ENCODE assay signal across 8 mouse cellular contexts in the genomic region with DNA sequence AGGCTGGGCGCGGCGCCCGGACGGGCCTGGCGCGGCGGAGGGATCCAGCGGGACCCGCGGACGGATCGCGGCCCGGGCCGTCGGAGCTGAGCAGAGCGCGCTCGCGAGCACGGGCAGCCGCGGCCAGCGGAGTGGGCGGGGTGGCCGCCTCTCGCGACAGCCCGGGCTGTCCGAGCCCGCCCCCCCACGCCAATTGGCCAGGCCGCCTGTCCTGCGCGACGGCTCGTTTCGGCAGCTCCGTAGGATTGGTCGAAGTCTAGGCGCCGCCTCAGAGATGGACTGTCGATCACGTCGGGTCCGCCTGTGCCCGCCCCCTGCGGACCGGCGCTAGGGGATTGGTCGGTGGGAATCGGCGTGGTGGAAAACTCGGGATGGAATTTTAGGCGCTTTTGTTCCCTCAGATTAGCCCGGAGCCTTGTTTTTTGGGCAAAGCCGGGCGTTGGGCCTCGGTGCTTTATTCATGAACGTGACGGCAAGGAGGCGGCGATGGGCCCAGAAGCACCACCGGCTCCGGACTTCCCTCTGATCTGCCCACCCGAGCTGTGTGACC. TPM values are rescaled to one million over a fixed set of nuclear protein-coding genes. Genes with fewer than 3 reads are reported as not detected.
DNase-seq lines count a peak whose midpoint lies in the region; ATAC-seq lines count a peak whose summit lies in the region.

A gene (minus strand): TSS at position 128 of the 550 bp plus-strand sequence.

- peak; percentile 42 to 49 for DNase-seq in thymus, adult 18-20 months
- DNase-seq in thymus, postnatal 10 days (ENCODE audit: low spot score in 2 of 2) = no peak
- DNase-seq in heart, adult 9 months (ENCODE audit: low spot score in 2 of 2) = peak; percentile 98
- peak; percentile 99 for DNase-seq in midbrain, embryonic 14.5 days
- peak; percentile 7 for DNase-seq in splenic B cell, adult 2 months (ENCODE audit: low read depth, low spot score)

- WGBS in embryonic facial prominence, embryonic 15.5 days = under 1% methylated on average over 48 of the region's 67 CpGs
- WGBS in kidney, embryonic 14.5 days = under 1% methylated on average over 51 of the region's 67 CpGs
- WGBS in limb, embryonic 13.5 days = under 1% methylated on average over 58 of the region's 67 CpGs
- WGBS in midbrain, embryonic 14.5 days = under 1% methylated on average over 67 of the region's 67 CpGs

- peak within 1 kb of the TSS; percentile 92 for H3K27ac ChIP-seq in embryonic facial prominence, embryonic 15.5 days (replicated peaks)
- H3K27ac ChIP-seq in kidney, embryonic 14.5 days (ENCODE audit: low read depth, low read length) = peak within 1 kb of the TSS; percentile 92
- H3K27ac ChIP-seq in limb, embryonic 13.5 days = peak within 1 kb of the TSS; percentile 95
- peak within 1 kb of the TSS; percentile 100 for H3K27ac ChIP-seq in midbrain, embryonic 14.5 days (replicated peaks; ENCODE audit: low read depth, low read length)

- H3K4me1 ChIP-seq in embryonic facial prominence, embryonic 15.5 days = peaks cover 47% of the 10 kb centered on the region
- peaks cover 35% of the 10 kb centered on the region for H3K4me1 ChIP-seq in kidney, embryonic 14.5 days (ENCODE audit: control insufficient read depth, insufficient read depth, low read length)
- H3K4me1 ChIP-seq in limb, embryonic 13.5 days = peaks cover 46% of the 10 kb centered on the region
- H3K4me1 ChIP-seq in midbrain, embryonic 14.5 days (ENCODE audit: control insufficient read depth, insufficient read depth, low read length) = peaks cover 48% of the 10 kb centered on the region

- H3K4me3 ChIP-seq in embryonic facial prominence, embryonic 15.5 days (replicated peaks) = peak within 1 kb of the TSS; percentile 79
- H3K4me3 ChIP-seq in kidney, embryonic 14.5 days (ENCODE audit: low read length) = peak within 1 kb of the TSS; percentile 61
- peak within 1 kb of the TSS; percentile 84 for H3K4me3 ChIP-seq in limb, embryonic 13.5 days
- peak within 1 kb of the TSS; percentile 86 for H3K4me3 ChIP-seq in midbrain, embryonic 14.5 days (replicated peaks; ENCODE audit: low read depth, low read length)

- H3K9me3 ChIP-seq in embryonic facial prominence, embryonic 15.5 days (replicated peaks) = no peaks in the 10 kb centered on the region
- no peaks in the 10 kb centered on the region for H3K9me3 ChIP-seq in kidney, embryonic 14.5 days (ENCODE audit: control insufficient read depth, low read length)
- no peaks in the 10 kb centered on the region for H3K9me3 ChIP-seq in limb, embryonic 13.5 days
- no peaks in the 10 kb centered on the region for H3K9me3 ChIP-seq in midbrain, embryonic 14.5 days (ENCODE audit: control insufficient read depth, low read length)

- ATAC-seq in embryonic facial prominence, embryonic 15.5 days (ENCODE audit: insufficient number of reproducible peaks, low FRiP score, low TSS enrichment, low read depth) = peak; percentile 99
- peak; percentile 99 for ATAC-seq in kidney, embryonic 14.5 days (ENCODE audit: low FRiP score, low TSS enrichment)
- peak; percentile 98 for ATAC-seq in limb, embryonic 13.5 days (ENCODE audit: low FRiP score, low read depth)
- peak; percentile 98 for ATAC-seq in midbrain, embryonic 14.5 days (ENCODE audit: low FRiP score, low TSS enrichment)

- H3K36me3 ChIP-seq in embryonic facial prominence, embryonic 15.5 days = no peaks in the 10 kb centered on the region
- H3K36me3 ChIP-seq in kidney, embryonic 14.5 days (ENCODE audit: control insufficient read depth, insufficient read depth, low read length) = peaks cover 5% of the 10 kb centered on the region; the same call in 1 of the 2 replicates
- H3K36me3 ChIP-seq in limb, embryonic 13.5 days = peaks cover 12% of the 10 kb centered on the region; the same call in 1 of the 2 replicates
- no peaks in the 10 kb centered on the region for H3K36me3 ChIP-seq in midbrain, embryonic 14.5 days (ENCODE audit: control insufficient read depth, insufficient read depth, low read length)
- H3K36me3 ChIP-seq in splenic B cell, adult 2 months (ENCODE audit: control insufficient read depth, insufficient read depth, low read length, poor library complexity, severe bottlenecking) = no peaks in the 10 kb centered on the region

- no peaks in the 10 kb centered on the region for H3K27me3 ChIP-seq in embryonic facial prominence, embryonic 15.5 days
- H3K27me3 ChIP-seq in kidney, embryonic 14.5 days (ENCODE audit: control insufficient read depth, insufficient read depth, low read length) = no peaks in the 10 kb centered on the region
- H3K27me3 ChIP-seq in limb, embryonic 13.5 days = no peaks in the 10 kb centered on the region
- H3K27me3 ChIP-seq in midbrain, embryonic 14.5 days (ENCODE audit: control insufficient read depth, insufficient read depth, low read length) = no peaks in the 10 kb centered on the region
- no peaks in the 10 kb centered on the region for H3K27me3 ChIP-seq in splenic B cell, adult 2 months (ENCODE audit: control insufficient read depth, insufficient read depth, low read length, poor library complexity, severe bottlenecking)

- H3K4me2 ChIP-seq in embryonic facial prominence, embryonic 15.5 days (replicated peaks) = peak within 1 kb of the TSS; percentile 93
- peak within 1 kb of the TSS; percentile 98 for H3K4me2 ChIP-seq in kidney, embryonic 14.5 days (replicated peaks; ENCODE audit: low read depth, low read length)
- H3K4me2 ChIP-seq in limb, embryonic 13.5 days (replicated peaks) = peak within 1 kb of the TSS; percentile 98
- H3K4me2 ChIP-seq in midbrain, embryonic 14.5 days (ENCODE audit: low read length) = peak within 1 kb of the TSS; percentile 99

- H3K9ac ChIP-seq in embryonic facial prominence, embryonic 15.5 days = peak within 1 kb of the TSS; percentile 87
- H3K9ac ChIP-seq in kidney, embryonic 14.5 days (ENCODE audit: low read depth, low read length) = peak within 1 kb of the TSS; percentile 92
- H3K9ac ChIP-seq in limb, embryonic 13.5 days = peak within 1 kb of the TSS; percentile 90
- peak within 1 kb of the TSS; percentile 94 for H3K9ac ChIP-seq in midbrain, embryonic 14.5 days (replicated peaks; ENCODE audit: low read length)

RNA-seq across cellular contexts. Expression of the gene that starts here (rescaled TPM):
- polyA plus RNA-seq in embryonic facial prominence, embryonic 15.5 days (2015; fragmentation: Nextera tagmentation; extraction: Ambion mirVana) = 15.0 and 16.2 TPM in 2 replicates
- polyA plus RNA-seq in kidney, embryonic 14.5 days (2014; fragmentation: Nextera tagmentation; extraction: Ambion mirVana) = 19.3 and 26.9 TPM in 2 replicates
- 18.4 and 20.1 TPM in 2 replicates for polyA plus RNA-seq in limb, embryonic 13.5 days (2015; fragmentation: Nextera tagmentation; extraction: Ambion mirVana)
- 39.0 and 43.4 TPM in 2 replicates for polyA plus RNA-seq in midbrain, embryonic 14.5 days (2014; fragmentation: Nextera tagmentation; extraction: Ambion mirVana)

Comparison
In these comparisons a context has a peak if more than half of its experiments do, and no peak if none do; other contexts are left out.
1. DNase-seq: peak in thymus, adult 18-20 months (2 of 2), heart, adult 9 months (2 of 2), midbrain, embryonic 14.5 days (single experiment) and splenic B cell, adult 2 months (single experiment); none in thymus, postnatal 10 days (0 of 2).
2. Peak in every context shown above with its lines, with median percentiles within 50 percentile points of each other: ATAC-seq, H3K27ac ChIP-seq, H3K4me2 ChIP-seq, H3K4me3 ChIP-seq and H3K9ac ChIP-seq.